Mouse (Mus musculus) midbrain, embryonic 11.5 days (tissue): Measurements from ENCODE around the gene Mucl1. TPM values are rescaled to one million over a fixed set of nuclear protein-coding genes. Genes with fewer than 3 reads are reported as not detected.
A peak's percentile ranks its signal among the peaks of the same experiment; 100 is the strongest.
"Not testable (repeated sequence)": the region's sequence is repeated elsewhere in the genome, so short reads cannot be mapped to it uniquely, and the experiment has no call there.

ENCODE experiments used
- ATAC-seq: fragments of 200-750 bp; cut with Nextera tagmentation; 2 replicates; pipeline ENCODE4 v1.8.0; 2017; ENCODE audit warnings: moderate TSS enrichment, moderate library complexity; ENCODE audit not compliant: low FRiP score
- DNase-seq: peaks from one replicate; pipeline ENCODE4 v3.0.0; 2015; ENCODE audit warnings: low spot score; ENCODE audit errors: missing footprints
- H3K27ac ChIP-seq: fragments of 300-500 bp; sonication (generic); 2 replicates; pipeline ENCODE4 v1.5.1; 2014; ENCODE audit warnings: low read depth, low read length
- H3K27me3 ChIP-seq: fragments of 300-500 bp; sonication (generic); 2 replicates; pipeline ENCODE4 v1.6.1; 2014; ENCODE audit warnings: mild to moderate bottlenecking, low read length, moderate library complexity, mixed read lengths; ENCODE audit not compliant: control insufficient read depth, insufficient read depth
- H3K36me3 ChIP-seq: fragments of 300-500 bp; sonication (generic); 2 replicates; pipeline ENCODE4 v1.6.1; 2014; ENCODE audit warnings: mild to moderate bottlenecking, low read length, moderate library complexity, mixed read lengths; ENCODE audit not compliant: control insufficient read depth, insufficient read depth
- H3K4me1 ChIP-seq: fragments of 300-500 bp; sonication (generic); 2 replicates; pipeline ENCODE4 v1.6.1; 2014; ENCODE audit warnings: low read length; ENCODE audit not compliant: control insufficient read depth, insufficient read depth
- H3K4me2 ChIP-seq: fragments of 300-500 bp; sonication (generic); 2 replicates; pipeline ENCODE4 v1.6.1; 2014; ENCODE audit warnings: mild to moderate bottlenecking, moderate library complexity
- H3K4me3 ChIP-seq: fragments of 300-500 bp; sonication (generic); 2 replicates; pipeline ENCODE4 v1.5.1; 2014; ENCODE audit warnings: low read depth, low read length
- H3K9ac ChIP-seq: fragments of 300-500 bp; sonication (generic); 2 replicates; pipeline ENCODE4 v1.6.1; 2014; ENCODE audit warnings: low read length
- H3K9me3 ChIP-seq: fragments of 300-500 bp; sonication (generic); 2 replicates; pipeline ENCODE4 v1.6.1; 2016; ENCODE audit warnings: low read length; ENCODE audit not compliant: control insufficient read depth
- WGBS: fragments of 180-500 bp; shearing (Covaris S2); extraction: QIAGEN DNeasy Blood & Tissue Kit; methylation state at CpG from one replicate; pipeline ENCODE4 v1.1.7; 2014; 5-methylcytosine and 5-hydroxymethylcytosine counted together
- polyA plus RNA-seq: library from polyadenylated mRNA; unstranded; fragments of >200 nt; fragmentation: Nextera tagmentation; extraction: Ambion mirVana; gene quantifications from 2 replicates; pipeline ENCODE4 v1.2.1, GENCODE M21; 2014

The Mucl1 gene
- polyA plus RNA-seq = not detected in 2 replicates

DNA sequence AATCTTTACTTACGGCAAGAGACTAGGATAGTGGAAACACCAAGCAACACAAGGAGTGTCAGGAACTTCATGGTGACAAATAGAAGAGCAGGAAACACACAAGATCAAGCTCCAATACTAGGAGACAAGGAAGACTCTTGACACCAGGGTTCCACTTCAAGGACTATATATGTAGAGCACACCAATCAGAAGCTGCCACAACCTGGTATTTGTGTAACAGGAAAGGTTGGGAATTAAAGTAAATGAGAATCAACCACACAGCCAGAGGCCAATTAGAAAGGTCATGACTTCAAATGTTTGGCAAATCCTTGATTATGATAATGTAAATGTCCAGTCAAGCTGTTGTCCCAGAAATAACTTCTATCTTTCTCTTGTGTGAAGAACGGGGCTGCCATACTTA, at the start of gene Mucl1:
Mucl1 (minus strand) TSS at position 101 of the 400 bp plus-strand sequence.
- Histone ChIP-seq H3K9ac (no peak within 1 kb of the TSS), H3K4me3 (no peak within 1 kb of the TSS), H3K27ac (no peak within 1 kb of the TSS), H3K9me3 (no peaks in the 10 kb centered on the region), H3K4me2 (no peak within 1 kb of the TSS), H3K36me3 (no peaks in the 10 kb centered on the region), H3K4me1 (no peaks in the 10 kb centered on the region), H3K27me3 (no peaks in the 10 kb centered on the region)
- 96% methylated on average over 2 of the region's 2 CpGs for WGBS
- DNase-seq = no peak
- ATAC-seq = no peak

DNA sequence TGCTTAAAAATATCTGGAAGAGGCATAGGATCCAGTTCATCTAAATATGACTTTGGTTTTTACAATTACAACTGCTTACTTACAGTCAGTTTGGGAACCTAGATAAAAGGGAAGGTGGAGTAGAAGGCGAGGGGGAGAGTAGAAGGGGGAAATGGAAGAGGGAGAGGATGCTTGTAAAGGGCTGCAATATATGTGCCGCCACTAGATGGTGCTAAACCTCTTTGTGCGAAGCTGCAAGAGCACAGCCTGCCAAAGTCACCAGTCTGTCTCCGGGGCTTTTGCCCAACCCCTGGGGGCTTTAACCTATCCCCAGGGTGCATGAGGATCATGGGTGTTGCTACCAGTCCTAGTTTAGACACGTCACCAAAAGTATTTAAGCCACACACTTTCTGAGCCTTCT, 11.6 kb upstream of the Mucl1 start:
- H3K9me3 ChIP-seq, H3K4me2 ChIP-seq, H3K4me1 ChIP-seq, H3K27ac ChIP-seq, H3K9ac ChIP-seq, H3K27me3 ChIP-seq, H3K4me3 ChIP-seq, H3K36me3 ChIP-seq: not testable (repeated sequence)
- ATAC-seq (peak; percentile 35), DNase-seq (peak; percentile 98)
- 4% methylated on average over 4 of the region's 5 CpGs for WGBS

DNA sequence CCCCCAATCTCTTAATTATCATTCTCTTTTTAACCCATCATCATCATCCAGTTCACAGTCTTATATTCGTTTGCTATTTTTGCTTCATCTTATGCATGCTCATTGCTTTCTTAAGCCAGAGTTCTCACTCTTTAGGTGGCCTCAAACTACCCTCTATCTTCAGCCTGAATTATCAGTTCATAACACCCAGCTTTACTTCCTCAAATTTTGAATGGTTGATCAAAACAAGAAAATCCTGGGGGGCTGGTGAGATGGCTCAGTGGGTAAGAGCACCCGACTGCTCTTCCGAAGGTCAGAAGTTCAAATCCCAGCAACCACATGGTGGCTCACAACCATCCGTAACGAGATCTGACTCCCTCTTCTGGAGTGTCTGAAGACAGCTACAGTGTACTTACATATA, 38.4 kb downstream of the Mucl1 start:
- not testable (repeated sequence) for H3K27ac ChIP-seq, DNase-seq, H3K4me3 ChIP-seq, H3K9me3 ChIP-seq, H3K36me3 ChIP-seq, H3K4me2 ChIP-seq, H3K9ac ChIP-seq, ATAC-seq, H3K4me1 ChIP-seq, H3K27me3 ChIP-seq
- WGBS = 90% methylated on average over 3 of the region's 5 CpGs

Other genes starting within 250 kb of the Mucl1 start
- gene Ppp1r1a, start 217.5 kb downstream of the Mucl1 start, polyA plus RNA-seq = 56.4 and 62.7 TPM in 2 replicates
- gene Glycam1, start 190.4 kb downstream of the Mucl1 start, polyA plus RNA-seq = not detected in 2 replicates
- not detected in 2 replicates for gene Mucl2, start 143.8 kb upstream of the Mucl1 start, polyA plus RNA-seq